Mouse (Mus musculus) midbrain, embryonic 13.5 days (tissue): ENCODE measurements around the gene Nxn. TPM values are rescaled to one million over a fixed set of nuclear protein-coding genes. Genes with fewer than 3 reads are reported as not detected.
A peak's percentile ranks its signal among the peaks of the same experiment; 100 is the strongest.

ENCODE experiments used
- ATAC-seq: fragments of 200-750 bp; cut with Nextera tagmentation; 2 replicates; pipeline ENCODE4 v1.8.0; 2017; ENCODE audit warnings: mild to moderate bottlenecking, moderate TSS enrichment, moderate library complexity
- H3K27ac ChIP-seq: fragments of 300-500 bp; sonication (generic); 2 replicates; pipeline ENCODE4 v1.5.1; 2015; ENCODE audit warnings: inconsistent platforms, mild to moderate bottlenecking, moderate library complexity
- H3K27me3 ChIP-seq: fragments of 300-500 bp; sonication (generic); 2 replicates; pipeline ENCODE4 v1.6.1; 2015; ENCODE audit warnings: mild to moderate bottlenecking, inconsistent platforms
- H3K36me3 ChIP-seq: fragments of 300-500 bp; sonication (generic); 2 replicates; pipeline ENCODE4 v1.6.1; 2015; ENCODE audit warnings: mild to moderate bottlenecking, inconsistent platforms
- H3K4me1 ChIP-seq: fragments of 300-500 bp; sonication (generic); replicated peaks from 2 replicates; pipeline ENCODE4 v1.6.1; 2015; ENCODE audit warnings: inconsistent platforms
- H3K4me2 ChIP-seq: fragments of 300-500 bp; sonication (generic); replicated peaks from 2 replicates; pipeline ENCODE4 v1.6.1; 2015; ENCODE audit warnings: moderate library complexity, mild to moderate bottlenecking, inconsistent platforms
- H3K4me3 ChIP-seq: fragments of 300-500 bp; sonication (generic); replicated peaks from 2 replicates; pipeline ENCODE4 v1.5.1; 2015; ENCODE audit warnings: mild to moderate bottlenecking, inconsistent platforms
- H3K9ac ChIP-seq: fragments of 300-500 bp; sonication (generic); replicated peaks from 2 replicates; pipeline ENCODE4 v1.6.1; 2015; ENCODE audit warnings: mild to moderate bottlenecking, inconsistent platforms
- H3K9me3 ChIP-seq: fragments of 300-500 bp; sonication (generic); 2 replicates; pipeline ENCODE4 v1.6.1; 2016; ENCODE audit warnings: mild to moderate bottlenecking, inconsistent platforms
- WGBS: fragments of 180-500 bp; shearing (Covaris S2); methylation state at CpG from one replicate; pipeline ENCODE4 v1.1.7; 2015; 5-methylcytosine and 5-hydroxymethylcytosine counted together
- polyA plus RNA-seq: library from polyadenylated mRNA; unstranded; fragments of >200 nt; fragmentation: Nextera tagmentation; extraction: Ambion mirVana; gene quantifications from 2 replicates; pipeline ENCODE4 v1.2.1, GENCODE M21; 2015

The Nxn gene
- polyA plus RNA-seq, 1 experiment from 2014 or later, result 34.3 TPM

DNA sequence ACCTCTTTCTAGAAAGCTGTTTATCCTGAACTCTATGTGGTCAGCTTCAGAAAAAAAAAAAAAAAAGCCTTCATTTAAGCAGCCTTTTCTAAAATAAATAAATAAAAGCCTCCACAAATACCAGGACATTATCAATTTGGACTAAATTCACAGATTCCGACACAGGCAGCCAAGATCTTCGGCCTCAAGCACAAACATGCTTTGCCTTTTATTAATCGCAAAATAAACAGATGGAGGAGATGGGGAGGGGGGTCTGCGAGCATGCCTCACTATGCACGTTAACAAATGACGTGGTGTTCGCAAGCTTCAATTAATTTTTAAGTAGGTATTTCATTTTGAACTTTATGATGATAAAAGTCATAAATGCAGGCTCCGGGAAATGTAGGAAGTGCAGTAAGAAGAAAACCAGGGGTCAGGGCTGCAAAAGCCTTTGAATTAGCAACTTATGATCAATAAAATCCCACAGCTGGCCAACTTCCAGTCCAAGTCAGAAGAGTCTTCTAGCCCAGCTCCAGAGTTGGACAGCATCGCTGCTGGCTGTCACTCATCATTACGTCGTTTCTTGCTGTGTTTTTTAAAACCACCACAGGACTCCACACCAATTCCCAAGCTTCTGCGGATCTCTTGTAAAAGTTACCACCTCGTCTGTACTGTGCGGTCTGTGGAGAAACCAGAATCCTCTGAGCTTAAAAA is 40.2 kb downstream of the Nxn start:
- Histone ChIP-seq H3K9ac (no peak overlapping the region), H3K36me3 (no peaks in the 10 kb centered on the region), H3K4me1 (peaks cover 53% of the 10 kb centered on the region), H3K4me2 (no peak overlapping the region), H3K4me3 (no peak overlapping the region), H3K9me3 (no peaks in the 10 kb centered on the region), H3K27ac (no peak overlapping the region; the same call in 1 of the 2 replicates), H3K27me3 (no peaks in the 10 kb centered on the region)
- ATAC-seq, result no peak
- 32% methylated on average over 14 of the region's 14 CpGs for WGBS

GRCm38 (mm10) chr11:76357464-76357863 is 41.5 kb downstream of the Nxn start:
- H3K4me2 ChIP-seq, result no peak overlapping the region
- peak overlapping the region; percentile 15; the same call in 1 of the 2 replicates for H3K27ac ChIP-seq
- H3K4me1 ChIP-seq, result peaks cover 53% of the 10 kb centered on the region
- H3K9me3 ChIP-seq, result no peaks in the 10 kb centered on the region
- H3K9ac ChIP-seq, result 0 out of 2 replicates have a peak overlapping the region, but pooled peaks have one; percentile 25
- no peaks in the 10 kb centered on the region for H3K27me3 ChIP-seq
- no peaks in the 10 kb centered on the region for H3K36me3 ChIP-seq
- no peak for ATAC-seq
- no peak overlapping the region for H3K4me3 ChIP-seq
- 51% methylated on average over 12 of the region's 12 CpGs for WGBS

DNA sequence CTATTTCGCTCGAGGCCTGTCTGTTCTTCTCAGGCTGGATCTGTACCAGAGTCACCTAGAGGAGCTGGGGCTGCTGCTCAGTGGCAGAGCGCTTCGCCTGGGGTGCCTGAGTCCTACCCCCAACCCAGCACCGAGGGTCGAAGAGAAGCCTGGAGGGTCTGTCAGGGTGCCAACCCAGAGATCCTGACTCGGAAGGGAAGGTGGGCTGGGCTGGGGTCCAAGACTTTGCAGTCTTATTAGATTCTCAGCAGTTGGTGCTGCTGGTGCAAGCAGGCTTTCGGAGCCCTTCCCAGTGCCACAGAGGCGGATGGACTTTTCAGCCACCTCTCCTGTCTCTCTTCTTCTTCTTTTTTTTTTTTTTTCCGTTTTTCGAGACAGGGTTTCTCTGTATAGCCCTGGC is 42.8 kb downstream of the Nxn start:
- Histone ChIP-seq H3K27ac (no peak overlapping the region), H3K4me3 (no peak overlapping the region), H3K36me3 (no peaks in the 10 kb centered on the region), H3K27me3 (no peaks in the 10 kb centered on the region), H3K4me2 (no peak overlapping the region), H3K9ac (no peak overlapping the region), H3K4me1 (peaks cover 67% of the 10 kb centered on the region), H3K9me3 (no peaks in the 10 kb centered on the region)
- 87% methylated on average over 11 of the region's 11 CpGs for whole genome bisulfite sequencing
- no peak for ATAC-seq

GRCm38 (mm10) chr11:76355425-76355824 is 43.5 kb downstream of the Nxn start:
- 78% methylated on average over 6 of the region's 6 CpGs for WGBS
- Histone ChIP-seq H3K9me3 (no peaks in the 10 kb centered on the region), H3K4me1 (peaks cover 72% of the 10 kb centered on the region), H3K27me3 (no peaks in the 10 kb centered on the region), H3K27ac (no peak overlapping the region), H3K4me3 (no peak overlapping the region), H3K36me3 (no peaks in the 10 kb centered on the region), H3K4me2 (no peak overlapping the region), H3K9ac (no peak overlapping the region)
- ATAC-seq, result no peak

DNA sequence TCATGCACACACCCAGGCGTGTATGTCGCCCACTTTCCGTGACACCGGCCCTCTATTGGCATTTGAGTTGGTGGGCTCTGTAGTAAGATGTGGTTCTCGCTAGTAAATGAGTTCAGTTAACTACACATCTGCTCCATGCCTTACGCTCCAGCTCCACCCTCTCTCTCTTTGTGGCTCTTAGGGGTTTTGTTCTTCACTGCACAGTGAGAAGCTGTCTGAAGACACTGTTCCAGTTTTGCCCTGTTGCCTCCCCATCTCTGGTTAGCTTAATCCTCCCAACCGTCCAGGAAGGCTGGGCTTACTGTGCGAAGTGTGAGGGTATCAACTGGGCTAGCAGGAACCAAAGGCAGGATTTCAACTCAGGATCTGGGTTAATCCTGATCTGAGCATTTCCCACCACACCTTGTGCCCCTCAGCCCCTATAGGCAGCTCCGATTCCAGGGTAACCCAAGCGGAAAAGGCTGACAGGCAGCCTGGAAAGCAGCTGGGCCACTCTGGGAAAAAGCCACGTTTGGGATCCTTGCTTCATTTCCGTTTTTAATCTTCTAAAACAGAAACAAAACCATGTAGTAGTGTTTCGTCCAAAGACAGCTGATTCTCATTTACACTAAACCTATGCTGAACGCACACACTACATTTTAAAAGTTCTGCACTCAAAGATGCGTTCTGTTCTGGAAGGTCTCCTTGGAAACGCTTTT is 45.9 kb downstream of the Nxn start:
- Histone ChIP-seq H3K9me3 (no peaks in the 10 kb centered on the region), H3K27ac (no peak overlapping the region)

GRCm38 (mm10) chr11:76351624-76352011 is 47.3 kb downstream of the Nxn start:
- H3K9ac ChIP-seq, result no peak overlapping the region
- no peak overlapping the region for H3K4me2 ChIP-seq
- peak; percentile 14; the same call in 1 of the 2 replicates for ATAC-seq
- H3K4me3 ChIP-seq, result no peak overlapping the region
- no peaks in the 10 kb centered on the region for H3K27me3 ChIP-seq
- peaks cover 53% of the 10 kb centered on the region for H3K4me1 ChIP-seq
- WGBS, result 10% methylated on average over 3 of the region's 3 CpGs
- no peak overlapping the region for H3K27ac ChIP-seq
- H3K36me3 ChIP-seq, result no peaks in the 10 kb centered on the region
- H3K9me3 ChIP-seq, result no peaks in the 10 kb centered on the region

More for the DNA sequence above, 45.9 kb downstream of the Nxn start:
- no peak for ATAC-seq
- H3K4me3 ChIP-seq, result no peak overlapping the region
- no peaks in the 10 kb centered on the region for H3K36me3 ChIP-seq
- H3K4me2 ChIP-seq, result no peak overlapping the region
- WGBS, result 43% methylated on average over 16 of the region's 16 CpGs
- H3K27me3 ChIP-seq, result no peaks in the 10 kb centered on the region
- peaks cover 62% of the 10 kb centered on the region for H3K4me1 ChIP-seq
- no peak overlapping the region; the same call in 1 of the 2 replicates for H3K9ac ChIP-seq

DNA sequence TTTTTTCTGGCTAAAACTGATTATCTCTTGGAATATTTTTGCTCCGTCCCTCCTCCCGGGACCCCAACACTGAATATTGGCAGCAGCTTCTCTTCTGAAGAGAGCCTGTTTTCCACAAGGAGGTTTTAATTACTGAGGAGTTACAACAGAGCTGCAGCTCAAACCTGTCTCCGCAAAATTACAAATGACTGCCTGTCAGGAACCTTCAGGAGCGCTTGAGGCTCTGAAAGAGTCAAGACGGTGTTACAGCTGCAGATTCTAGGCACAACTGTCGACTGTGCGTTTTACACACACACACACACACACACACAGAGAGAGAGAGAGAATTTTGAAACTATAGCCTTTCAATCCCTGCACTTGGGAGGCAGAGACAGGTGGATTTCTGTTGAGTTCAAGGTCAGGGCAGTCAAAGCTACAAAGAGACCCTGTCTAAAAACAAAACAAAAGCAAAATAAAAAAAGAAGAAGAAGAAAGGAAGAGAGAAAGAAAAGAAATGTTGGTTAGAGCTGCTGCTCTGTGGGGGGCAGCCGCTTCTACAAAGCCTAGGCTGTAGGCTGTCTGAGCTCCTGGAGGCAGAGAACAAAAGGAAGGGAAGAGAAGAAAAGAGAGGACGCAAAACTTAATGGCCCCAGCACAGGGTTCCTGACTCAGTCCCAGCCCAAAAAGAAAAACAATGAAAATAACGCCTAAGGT is 47.9 kb downstream of the Nxn start:
- Histone ChIP-seq H3K4me3 (no peak overlapping the region), H3K9ac (no peak overlapping the region), H3K4me2 (no peak overlapping the region), H3K9me3 (no peaks in the 10 kb centered on the region), H3K27me3 (no peaks in the 10 kb centered on the region), H3K27ac (peak overlapping the region; percentile 57), H3K36me3 (no peaks in the 10 kb centered on the region), H3K4me1 (peaks cover 52% of the 10 kb centered on the region)
- 8% methylated on average over 10 of the region's 10 CpGs for WGBS
- ATAC-seq, result peak; percentile 49; the same call in 1 of the 2 replicates

- Histone ChIP-seq H3K4me2 (no peak overlapping the region), H3K4me1 (peaks cover 50% of the 10 kb centered on the region), H3K9ac (no peak overlapping the region; the same call in 1 of the 2 replicates), H3K36me3 (no peaks in the 10 kb centered on the region), H3K4me3 (no peak overlapping the region), H3K27ac (peak overlapping the region; percentile 57; the same call in 1 of the 2 replicates), H3K9me3 (no peaks in the 10 kb centered on the region), H3K27me3 (no peaks in the 10 kb centered on the region)
- 50% methylated on average over 5 of the region's 5 CpGs for WGBS
- no peak for ATAC-seq
These were observed 49.1 kb downstream of the Nxn start for GRCm38 (mm10) chr11:76349833-76350232.

- Histone ChIP-seq H3K36me3 (no peaks in the 10 kb centered on the region), H3K9me3 (no peaks in the 10 kb centered on the region), H3K9ac (no peak overlapping the region), H3K4me2 (no peak overlapping the region), H3K4me1 (peaks cover 46% of the 10 kb centered on the region), H3K4me3 (no peak overlapping the region), H3K27ac (no peak overlapping the region), H3K27me3 (no peaks in the 10 kb centered on the region)
- ATAC-seq, result no peak
- WGBS, result 46% methylated on average over 4 of the region's 4 CpGs
These were observed 51.4 kb downstream of the Nxn start for GRCm38 (mm10) chr11:76347589-76347988.

GRCm38 (mm10) chr11:76343031-76343430 is 55.9 kb downstream of the Nxn start:
- H3K9ac ChIP-seq, result no peak overlapping the region
- H3K27ac ChIP-seq, result no peak overlapping the region
- H3K4me3 ChIP-seq, result no peak overlapping the region
- H3K4me1 ChIP-seq, result 0 out of 2 replicates have a peak, but pooled peaks cover 14% of the 10 kb centered on the region
- H3K36me3 ChIP-seq, result no peaks in the 10 kb centered on the region
- no peak overlapping the region for H3K4me2 ChIP-seq
- H3K27me3 ChIP-seq, result no peaks in the 10 kb centered on the region
- 60% methylated on average over 9 of the region's 9 CpGs for WGBS
- no peak for ATAC-seq
- H3K9me3 ChIP-seq, result no peaks in the 10 kb centered on the region

DNA sequence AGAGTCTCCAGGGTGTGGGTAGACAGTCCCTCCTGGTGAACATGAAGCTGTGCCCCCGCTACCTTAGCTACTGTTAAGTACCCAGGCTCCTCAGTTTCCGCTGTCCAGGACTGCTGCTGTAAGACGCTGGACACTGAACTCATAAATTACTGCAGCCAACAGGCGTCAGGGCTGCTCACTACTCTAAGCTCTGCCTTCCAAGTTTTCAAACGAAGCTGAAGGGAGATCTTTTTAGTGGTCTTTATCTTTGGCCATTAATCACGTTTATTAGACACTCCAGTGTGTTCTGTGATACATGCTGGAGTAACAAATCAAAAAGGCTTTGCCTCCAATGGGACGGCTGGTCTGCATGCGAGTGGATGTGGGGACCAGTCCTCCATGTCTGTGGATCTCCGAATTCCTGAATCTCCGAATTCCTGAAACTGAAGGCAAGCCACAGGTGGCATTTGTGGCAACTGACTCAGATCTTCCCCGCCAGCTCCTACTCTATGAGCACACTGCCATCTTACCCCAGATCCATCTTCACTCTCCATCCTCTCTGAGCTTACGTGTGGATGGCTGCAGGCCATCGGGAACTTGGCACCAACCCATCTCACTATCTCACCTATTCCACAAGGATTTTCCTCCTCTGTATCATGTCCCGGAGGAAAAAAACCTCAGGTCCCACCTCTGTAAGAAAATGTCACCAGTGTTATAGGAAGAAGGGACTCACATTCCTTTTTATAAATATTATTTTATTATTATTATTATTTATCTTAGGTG is 56.9 kb downstream of the Nxn start:
- ATAC-seq, result no peak
- Histone ChIP-seq H3K9me3 (no peaks in the 10 kb centered on the region), H3K27me3 (no peaks in the 10 kb centered on the region), H3K4me3 (no peak overlapping the region), H3K4me2 (no peak overlapping the region), H3K27ac (no peak overlapping the region; the same call in 1 of the 2 replicates), H3K4me1 (0 out of 2 replicates have a peak, but pooled peaks cover 14% of the 10 kb centered on the region), H3K36me3 (no peaks in the 10 kb centered on the region), H3K9ac (no peak overlapping the region)
- 81% methylated on average over 14 of the region's 14 CpGs for WGBS
